Mouse (Mus musculus) hindlimb bud, embryonic 11.5 days (tissue): Measurements from ENCODE around the gene Cmss1.

ENCODE experiments used
- DNase-seq: peaks from one replicate; pipeline ENCODE4 v3.0.0-alpha.2; 2012; ENCODE audit warnings: low read depth, low spot score; ENCODE audit errors: extremely low spot score

The Cmss1 gene

GRCm38 (mm10) chr16:57525046-57525445, 81.6 kb downstream of the Cmss1 start:
- DNase-seq = no peak

GRCm38 (mm10) chr16:57515636-57516035, 91.0 kb downstream of the Cmss1 start:
- no peak for DNase-seq

GRCm38 (mm10) chr16:57514371-57514770, 92.3 kb downstream of the Cmss1 start:
- DNase-seq = no peak

- no peak for DNase-seq
Observed at GRCm38 (mm10) chr16:57513562-57513961, 93.1 kb downstream of the Cmss1 start.

GRCm38 (mm10) chr16:57509099-57509498, 97.6 kb downstream of the Cmss1 start:
- DNase-seq = no peak

GRCm38 (mm10) chr16:57508351-57508750, 98.3 kb downstream of the Cmss1 start:
- no peak for DNase-seq

GRCm38 (mm10) chr16:57506133-57506532, 100.5 kb downstream of the Cmss1 start:
- DNase-seq = no peak

- DNase-seq = no peak
Observed at GRCm38 (mm10) chr16:57504728-57505127, 101.9 kb downstream of the Cmss1 start.

GRCm38 (mm10) chr16:57502761-57503160, 103.9 kb downstream of the Cmss1 start:
- DNase-seq = no peak

GRCm38 (mm10) chr16:57502230-57502629, 104.4 kb downstream of the Cmss1 start:
- DNase-seq = no peak

- no peak for DNase-seq
Observed at GRCm38 (mm10) chr16:57500851-57501250, 105.8 kb downstream of the Cmss1 start.

- DNase-seq = no peak
Observed at GRCm38 (mm10) chr16:57496437-57497173, 110.1 kb downstream of the Cmss1 start.

GRCm38 (mm10) chr16:57495476-57496203, 111.0 kb downstream of the Cmss1 start:
- DNase-seq = no peak

- no peak for DNase-seq
Observed at GRCm38 (mm10) chr16:57491853-57492252, 114.8 kb downstream of the Cmss1 start.

- no peak for DNase-seq
Observed at GRCm38 (mm10) chr16:57490691-57491090, 116.0 kb downstream of the Cmss1 start.

- DNase-seq = no peak
Observed at GRCm38 (mm10) chr16:57488661-57489060, 118.0 kb downstream of the Cmss1 start.

GRCm38 (mm10) chr16:57486266-57486665, 120.4 kb downstream of the Cmss1 start:
- no peak for DNase-seq

- no peak for DNase-seq
Observed at GRCm38 (mm10) chr16:57485265-57485664, 121.4 kb downstream of the Cmss1 start.

- no peak for DNase-seq
Observed at GRCm38 (mm10) chr16:57484043-57484795, 122.4 kb downstream of the Cmss1 start.

GRCm38 (mm10) chr16:57483503-57483902, 123.2 kb downstream of the Cmss1 start:
- DNase-seq = no peak

- no peak for DNase-seq
Observed at GRCm38 (mm10) chr16:57482911-57483310, 123.8 kb downstream of the Cmss1 start.

GRCm38 (mm10) chr16:57482264-57482663, 124.4 kb downstream of the Cmss1 start:
- DNase-seq = no peak
